Mouse (Mus musculus): ENCODE measurements around the gene Gnb3.

DNA sequence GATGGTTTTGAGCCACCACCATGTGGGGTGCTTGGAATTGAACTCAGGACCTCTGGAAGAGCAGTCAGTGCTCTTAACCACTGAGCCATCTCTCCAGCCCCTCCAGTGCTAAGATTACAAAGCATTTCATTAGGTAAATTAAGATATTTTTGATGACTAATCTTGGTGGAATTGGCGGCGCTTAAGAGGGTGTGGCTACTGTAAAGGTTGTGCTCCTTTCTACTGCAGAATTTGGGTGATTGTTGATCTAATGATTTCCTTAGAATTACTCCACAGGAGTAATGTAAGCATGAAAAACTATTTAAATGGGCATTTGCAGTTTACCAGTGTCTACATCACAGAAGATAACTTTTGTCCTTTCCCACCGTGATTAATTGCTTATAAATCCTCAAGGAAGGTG lies 35.7 kb downstream of the Gnb3 start:
- TF ChIP-seq CTCF (IDR thresholded peaks at IDR 0.05; ENCODE audit: low read depth) (no peak), EP300 (optimal IDR thresholded peaks at IDR 0.05) (no peak)

All from stomach, postnatal 0 days (tissue).